Mouse (Mus musculus) MEL (cell line): ENCODE results near the gene Actn2. TPM values are rescaled to one million over a fixed set of nuclear protein-coding genes. Genes with fewer than 3 reads are reported as not detected.

ENCODE experiments used
- DNase-seq: peaks from one replicate; pipeline ENCODE4 v3.0.0; 2011; ENCODE audit warnings: low read depth, low spot score
- H3K27ac ChIP-seq: 2 replicates; pipeline ENCODE4 v1.5.1; 2012; ENCODE audit warnings: low read depth, mild to moderate bottlenecking, control low read depth, low read length, moderate library complexity; ENCODE audit not compliant: control insufficient read depth
- H3K27me3 ChIP-seq, 2 experiments: fragments of 150-350 bp in 1 of 2; sonication (generic) in 1 of 2; 2 replicates each; pipeline ENCODE4 v1.6.1; 2012; ENCODE audit warnings: low read length in 2 of 2, mild to moderate bottlenecking in 2 of 2, improper control_type of control experiment in 1 of 2, moderate library complexity in 1 of 2; ENCODE audit not compliant: insufficient read depth in 2 of 2, control insufficient read depth in 1 of 2
- H3K36me3 ChIP-seq, 2 experiments: 2 replicates each; pipeline ENCODE4 v1.6.1; 2012 to 2014; ENCODE audit warnings: low read length in 2 of 2, improper control_type of control experiment in 1 of 2, inconsistent platforms in 1 of 2, mild to moderate bottlenecking in 1 of 2; ENCODE audit not compliant: insufficient read depth in 2 of 2, control insufficient read depth in 1 of 2
- H3K4me1 ChIP-seq, 2 experiments: fragments of 150-350 bp in 1 of 2; sonication (generic) in 1 of 2; 2 replicates each; pipeline ENCODE4 v1.6.1; 2012; ENCODE audit warnings: low read length in 2 of 2, improper control_type of control experiment in 1 of 2, mild to moderate bottlenecking in 1 of 2; ENCODE audit not compliant: insufficient read depth in 2 of 2, control insufficient read depth in 1 of 2
- H3K4me3 ChIP-seq, 2 experiments: fragments of 150-350 bp in 1 of 2; sonication (generic) in 1 of 2; 2 replicates each; pipeline ENCODE4 v1.5.1; 2012; ENCODE audit warnings: low read depth in 2 of 2, low read length in 2 of 2, mild to moderate bottlenecking in 2 of 2, moderate library complexity in 2 of 2, control low read depth in 1 of 2, improper control_type of control experiment in 1 of 2; ENCODE audit not compliant: control insufficient read depth in 1 of 2, insufficient read depth in 1 of 2
- H3K79me2 ChIP-seq: 2 replicates; pipeline ENCODE4 v1.6.1; 2012; ENCODE audit warnings: mild to moderate bottlenecking, low read length, moderate library complexity; ENCODE audit not compliant: control insufficient read depth, poor library complexity, insufficient read depth
- H3K9ac ChIP-seq: 2 replicates; pipeline ENCODE4 v1.6.1; 2012; ENCODE audit warnings: low read depth, mild to moderate bottlenecking, control low read depth, low read length, moderate library complexity; ENCODE audit not compliant: control insufficient read depth, poor library complexity, severe bottlenecking
- H3K9me3 ChIP-seq: fragments of 150-350 bp; sonication (generic); replicated peaks from 2 replicates; pipeline ENCODE4 v1.6.1; 2012; ENCODE audit warnings: mild to moderate bottlenecking, low read length, improper control_type of control experiment, moderate library complexity; ENCODE audit not compliant: insufficient read depth
- BHLHE40 ChIP-seq: IDR thresholded peaks from 2 replicates; pipeline ENCODE4 v1.6.1; 2012; ENCODE audit warnings: low read depth, mild to moderate bottlenecking, inconsistent platforms, low read length, improper control_type of control experiment, borderline replicate concordance
- CHD2 ChIP-seq: IDR thresholded peaks from 2 replicates; pipeline ENCODE4 v1.6.1; 2011; ENCODE audit warnings: low read length, improper control_type of control experiment
- CTCF ChIP-seq, 3 experiments: IDR thresholded peaks in 2 of 3; conservative IDR thresholded peaks in 1 of 3; 2 replicates each; pipeline ENCODE4 v1.5.1; 2011 to 2012; ENCODE audit warnings: low read length in 3 of 3, low read depth in 2 of 3, mild to moderate bottlenecking in 2 of 3, improper control_type of control experiment in 1 of 3, inconsistent platforms in 1 of 3, mixed read lengths in 1 of 3, moderate library complexity in 1 of 3; ENCODE audit not compliant: control insufficient read depth in 1 of 3, insufficient read depth in 1 of 3, poor library complexity in 1 of 3, severe bottlenecking in 1 of 3
- ELF1 ChIP-seq: IDR thresholded peaks from 2 replicates; pipeline ENCODE4 v1.6.1; 2014; ENCODE audit warnings: low read depth, mild to moderate bottlenecking, inconsistent platforms, low read length, improper control_type of control experiment, moderate library complexity
- EP300 ChIP-seq, 2 experiments: IDR thresholded peaks; 2 replicates each; pipeline ENCODE4 v1.6.1; 2011; ENCODE audit warnings: improper control_type of control experiment in 2 of 2, low read length in 2 of 2, low read depth in 1 of 2, mild to moderate bottlenecking in 1 of 2
- ETS1 ChIP-seq: IDR thresholded peaks from 2 replicates; pipeline ENCODE4 v1.6.1; 2012; ENCODE audit warnings: low read depth, mild to moderate bottlenecking, inconsistent platforms, low read length, improper control_type of control experiment, moderate library complexity
- GATA1 ChIP-seq: IDR thresholded peaks from 2 replicates; pipeline ENCODE4 v1.6.1; 2011; ENCODE audit warnings: low read depth, low read length, improper control_type of control experiment
- JUND ChIP-seq: IDR thresholded peaks from 2 replicates; pipeline ENCODE4 v1.6.1; 2011; ENCODE audit warnings: low read depth, mild to moderate bottlenecking, improper control_type of control experiment, low read length
- MAX ChIP-seq: IDR thresholded peaks from 2 replicates; pipeline ENCODE4 v1.6.1; 2011; ENCODE audit warnings: low read length, improper control_type of control experiment
- MXI1 ChIP-seq: IDR thresholded peaks from 2 replicates; pipeline ENCODE4 v1.6.1; 2011; ENCODE audit warnings: mild to moderate bottlenecking, low read depth, low read length, improper control_type of control experiment
- MYB ChIP-seq: IDR thresholded peaks from 2 replicates; pipeline ENCODE4 v1.6.1; 2011; ENCODE audit warnings: mild to moderate bottlenecking, low read depth, low read length, improper control_type of control experiment
- NELFE ChIP-seq: IDR thresholded peaks from 2 replicates; pipeline ENCODE4 v1.6.1; 2011; ENCODE audit warnings: low read depth, low read length, improper control_type of control experiment
- NRF1 ChIP-seq: IDR thresholded peaks from 2 replicates; pipeline ENCODE4 v1.6.1; 2014; ENCODE audit warnings: low read depth, mild to moderate bottlenecking, inconsistent platforms, low read length, improper control_type of control experiment, moderate library complexity; ENCODE audit not compliant: poor library complexity, insufficient read depth, severe bottlenecking
- POLR2A ChIP-seq, 2 experiments: IDR thresholded peaks; 2 replicates each; pipeline ENCODE4 v1.6.1; 2011 to 2012; ENCODE audit warnings: low read length in 2 of 2, mild to moderate bottlenecking in 2 of 2, control low read depth in 1 of 2, improper control_type of control experiment in 1 of 2, low read depth in 1 of 2, moderate library complexity in 1 of 2; ENCODE audit not compliant: control insufficient read depth in 1 of 2, insufficient read depth in 1 of 2, poor library complexity in 1 of 2
- POLR2AphosphoS2 ChIP-seq: IDR thresholded peaks from 2 replicates; pipeline ENCODE4 v1.6.1; 2011; ENCODE audit warnings: low read length, improper control_type of control experiment
- POLR2AphosphoS5 ChIP-seq: IDR thresholded peaks from 2 replicates; pipeline ENCODE4 v1.6.1; 2012; ENCODE audit warnings: low read depth, borderline replicate concordance, mild to moderate bottlenecking, inconsistent platforms, low read length, moderate library complexity, mixed read lengths
- RAD21 ChIP-seq: IDR thresholded peaks from 2 replicates; pipeline ENCODE4 v1.6.1; 2011; ENCODE audit warnings: mild to moderate bottlenecking, low read depth, low read length, improper control_type of control experiment
- RCOR1 ChIP-seq: IDR thresholded peaks from 2 replicates; pipeline ENCODE4 v1.6.1; 2012; ENCODE audit warnings: low read depth, mild to moderate bottlenecking, inconsistent platforms, low read length, improper control_type of control experiment
- TAL1 ChIP-seq: IDR thresholded peaks from 2 replicates; pipeline ENCODE4 v1.6.1; 2012; ENCODE audit warnings: mild to moderate bottlenecking, inconsistent platforms, low read length, moderate library complexity, mixed read lengths
- TBP ChIP-seq: IDR thresholded peaks from 2 replicates; pipeline ENCODE4 v1.8.0; 2011; ENCODE audit warnings: low read depth, low read length, improper control_type of control experiment
- UBTF ChIP-seq: IDR thresholded peaks from 2 replicates; pipeline ENCODE4 v1.6.1; 2012; ENCODE audit warnings: low read depth, mild to moderate bottlenecking, inconsistent platforms, low read length, improper control_type of control experiment, moderate library complexity, borderline replicate concordance; ENCODE audit not compliant: insufficient read depth
- ZC3H11A ChIP-seq: IDR thresholded peaks from 2 replicates; pipeline ENCODE4 v1.6.1; 2012; ENCODE audit warnings: low read depth, mild to moderate bottlenecking, inconsistent platforms, low read length, improper control_type of control experiment
- ZMIZ1 ChIP-seq: IDR thresholded peaks from 2 replicates; pipeline ENCODE4 v1.6.1; 2012; ENCODE audit warnings: low read depth, mild to moderate bottlenecking, inconsistent platforms, low read length, improper control_type of control experiment, moderate library complexity
- ZNF384 ChIP-seq: IDR thresholded peaks from 2 replicates; pipeline ENCODE4 v1.6.1; 2012; ENCODE audit warnings: low read depth, mild to moderate bottlenecking, inconsistent platforms, low read length, improper control_type of control experiment
- polyA plus RNA-seq, 2 experiments: library from polyadenylated mRNA; stranded (reverse) in 1 of 2; unstranded in 1 of 2; fragments of >175 nt in 1 of 2; fragments of >200 nt in 1 of 2; gene quantifications; 2 replicates each; pipeline versions ENCODE4 v1.2.1 to v1.2.4; 2012; ENCODE audit warnings: low replicate concordance in 2 of 2, low read depth in 1 of 2; ENCODE audit not compliant: insufficient read length in 2 of 2, insufficient read depth in 1 of 2, missing spikeins in 1 of 2
- total RNA-seq: library from RNA; depleted of rRNA; stranded (reverse); fragments of 300-350 nt; gene quantifications from 2 replicates; pipeline ENCODE4 v1.2.3, GENCODE M21; 2012

The Actn2 gene
- total and polyA plus RNA-seq, 3 experiments, result not detected

DNA sequence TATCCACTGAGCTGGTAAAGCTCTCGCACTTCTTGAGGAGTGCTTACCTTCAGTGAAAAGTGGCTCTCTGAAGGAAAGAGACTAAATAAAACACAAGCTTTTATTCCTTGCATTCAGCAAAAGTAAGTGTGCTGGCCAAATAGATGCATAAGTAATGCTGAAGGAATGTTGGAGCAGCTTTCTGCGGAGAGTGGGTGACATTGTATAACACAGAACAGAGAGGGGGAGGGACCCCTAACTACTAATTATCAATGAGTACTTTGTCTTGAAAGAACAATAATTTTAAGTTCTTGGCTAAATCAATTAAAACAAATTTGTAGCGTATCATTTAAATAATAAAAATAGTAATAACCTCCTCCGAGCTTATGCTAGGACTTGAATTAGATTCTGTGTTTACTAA is 29.2 kb downstream of the Actn2 start:
- Histone ChIP-seq H3K9ac (no peak overlapping the region), H3K4me3 (no peak overlapping the region), H3K79me2 (no peaks in the 10 kb centered on the region), H3K27me3 (no peaks in the 10 kb centered on the region), H3K36me3 (peaks cover 0 to 5% of the 10 kb centered on the region in 2 experiments; a peak in 2 of 4 replicates), H3K4me1 (peaks cover 0 to 4% of the 10 kb centered on the region in 2 experiments; a peak in 1 of 4 replicates), H3K27ac (no peak overlapping the region), H3K9me3 (no peaks in the 10 kb centered on the region)
- no peak for DNase-seq
- no peak for TF ChIP-seq CTCF (IDR thresholded peaks at IDR 0.05 in 2 of 3, conservative IDR thresholded peaks at IDR 0.05 in 1 of 3; ENCODE audit: control insufficient read depth in 1 of 3, insufficient read depth in 1 of 3, low read depth in 2 of 3, low read length in 3 of 3, poor library complexity in 1 of 3, severe bottlenecking in 1 of 3)
- no peak for TF ChIP-seq ETS1
- no peak for TF ChIP-seq NELFE
- no peak for TF ChIP-seq MAX
- no peak for TF ChIP-seq RCOR1
- no peak for TF ChIP-seq ELF1
- no peak for TF ChIP-seq JUND
- no peak for TF ChIP-seq POLR2AphosphoS2
- no peak for TF ChIP-seq POLR2A (IDR thresholded peaks at IDR 0.05; ENCODE audit: control insufficient read depth in 1 of 2, insufficient read depth in 1 of 2, low read depth in 1 of 2, low read length in 2 of 2, poor library complexity in 1 of 2)
- no peak for TF ChIP-seq EP300 (IDR thresholded peaks at IDR 0.05; ENCODE audit: low read depth in 1 of 2, low read length in 2 of 2)
- TF ChIP-seq POLR2AphosphoS5, result no peak
- TF ChIP-seq CHD2, result no peak
- TF ChIP-seq TBP, result no peak
- TF ChIP-seq NRF1, result no peak
- TF ChIP-seq MYB, result no peak
- no peak for TF ChIP-seq UBTF
- no peak for TF ChIP-seq GATA1
- TF ChIP-seq ZMIZ1, result no peak

DNA sequence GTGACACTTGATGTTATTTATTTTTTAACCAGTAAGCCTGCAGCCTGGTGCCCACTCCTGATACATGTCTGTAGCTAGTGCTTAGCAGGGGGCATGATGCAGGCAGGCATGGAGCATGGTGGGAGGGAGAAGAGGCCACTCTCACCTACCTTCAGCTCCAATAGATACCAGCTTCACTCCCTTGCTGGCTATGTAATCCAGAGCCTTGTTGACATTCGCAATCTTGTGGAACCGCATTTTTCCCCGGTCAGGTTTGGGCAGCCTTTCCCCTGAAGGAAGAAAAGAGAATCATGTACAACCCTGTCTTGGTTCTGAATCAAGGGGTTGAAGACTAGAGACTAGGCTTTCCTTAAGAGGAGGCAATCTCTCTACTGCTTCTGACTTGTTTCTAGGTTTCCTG is 31.1 kb downstream of the Actn2 start:
- Histone ChIP-seq H3K27me3 (no peaks in the 10 kb centered on the region), H3K79me2 (no peaks in the 10 kb centered on the region), H3K9ac (no peak overlapping the region), H3K9me3 (no peaks in the 10 kb centered on the region), H3K36me3 (peaks cover 0 to 5% of the 10 kb centered on the region in 2 experiments; a peak in 2 of 4 replicates), H3K27ac (no peak overlapping the region), H3K4me1 (peaks cover 0 to 4% of the 10 kb centered on the region in 2 experiments; a peak in 1 of 4 replicates), H3K4me3 (no peak overlapping the region)
- no peak for TF ChIP-seq MXI1
- no peak for TF ChIP-seq TAL1
- no peak for TF ChIP-seq BHLHE40
- no peak for TF ChIP-seq JUND
- no peak for TF ChIP-seq TBP
- TF ChIP-seq RAD21, result no peak
- TF ChIP-seq ZNF384, result no peak
- TF ChIP-seq ZC3H11A, result no peak
- no peak for DNase-seq
